Mouse (Mus musculus): Measurements from ENCODE around the gene Olfr447. TPM values are rescaled to one million over a fixed set of nuclear protein-coding genes. Genes with fewer than 3 reads are reported as not detected.

The Olfr447 gene
- not detected in 2 replicates for polyA plus RNA-seq (2015; fragmentation: Nextera tagmentation; extraction: Ambion mirVana)

- no peak within 1 kb of the TSS for H3K9ac ChIP-seq (replicated peaks)
- no peak for DNase-seq
- H3K4me2 ChIP-seq (ENCODE audit: low read depth, low read length), result no peak within 1 kb of the TSS
- ATAC-seq, result no peak
- no peaks in the 10 kb centered on the region for H3K27me3 ChIP-seq (ENCODE audit: insufficient read depth, low read length)
- no peaks in the 10 kb centered on the region for H3K36me3 ChIP-seq (replicated peaks; ENCODE audit: insufficient read depth, low read length)
- no peaks in the 10 kb centered on the region for H3K9me3 ChIP-seq (ENCODE audit: low read length)
- H3K4me3 ChIP-seq (ENCODE audit: low read depth, low read length), result no peak within 1 kb of the TSS
- TF ChIP-seq EP300 (IDR thresholded peaks at IDR 0.05; ENCODE audit: low read depth) (no peak), CTCF (IDR thresholded peaks at IDR 0.05; ENCODE audit: low read depth) (no peak)
- no peaks in the 10 kb centered on the region for H3K4me1 ChIP-seq (ENCODE audit: insufficient read depth)
- no peak within 1 kb of the TSS for H3K27ac ChIP-seq (ENCODE audit: low read depth)
These were observed at the start of gene Olfr447 for GRCm38 (mm10) chr6:42908578-42908977. Olfr447 (plus strand) TSS chr6:42908878.

GRCm38 (mm10) chr6:42860222-42860819 lies 48.4 kb upstream of the Olfr447 start:
- Histone ChIP-seq H3K9ac (replicated peaks) (no peak overlapping the region), H3K9me3 (ENCODE audit: low read length) (no peaks in the 10 kb centered on the region), H3K27ac (ENCODE audit: low read depth) (no peak overlapping the region), H3K4me3 (ENCODE audit: low read depth, low read length) (no peak overlapping the region), H3K36me3 (replicated peaks; ENCODE audit: insufficient read depth, low read length) (no peaks in the 10 kb centered on the region), H3K4me1 (ENCODE audit: insufficient read depth) (no peaks in the 10 kb centered on the region), H3K4me2 (ENCODE audit: low read depth, low read length) (no peak overlapping the region), H3K27me3 (ENCODE audit: insufficient read depth, low read length) (no peaks in the 10 kb centered on the region)
- 11% methylated on average over 4 of the region's 4 CpGs for WGBS (ENCODE audit: insufficient replicate concordance)
- DNase-seq, result no peak
- TF ChIP-seq CTCF (IDR thresholded peaks at IDR 0.05; ENCODE audit: low read depth), result peak; percentile 69
- no peak for TF ChIP-seq EP300 (IDR thresholded peaks at IDR 0.05; ENCODE audit: low read depth)
- no peak for ATAC-seq

GRCm38 (mm10) chr6:42869695-42870094 lies 39.0 kb upstream of the Olfr447 start:
- WGBS (ENCODE audit: insufficient replicate concordance), result 69% methylated on average over 3 of the region's 3 CpGs
- no peak overlapping the region for H3K4me2 ChIP-seq (ENCODE audit: low read depth, low read length)

GRCm38 (mm10) chr6:42876323-42876722 lies 32.4 kb upstream of the Olfr447 start:
- Histone ChIP-seq H3K9me3 (ENCODE audit: low read length) (no peaks in the 10 kb centered on the region), H3K27me3 (ENCODE audit: insufficient read depth, low read length) (no peaks in the 10 kb centered on the region), H3K4me3 (ENCODE audit: low read depth, low read length) (no peak overlapping the region), H3K36me3 (replicated peaks; ENCODE audit: insufficient read depth, low read length) (no peaks in the 10 kb centered on the region), H3K9ac (replicated peaks) (no peak overlapping the region), H3K27ac (ENCODE audit: low read depth) (no peak overlapping the region), H3K4me1 (ENCODE audit: insufficient read depth) (no peaks in the 10 kb centered on the region), H3K4me2 (ENCODE audit: low read depth, low read length) (no peak overlapping the region)
- DNase-seq (no peak), ATAC-seq (no peak)
- TF ChIP-seq CTCF (IDR thresholded peaks at IDR 0.05; ENCODE audit: low read depth), result no peak
- TF ChIP-seq EP300 (IDR thresholded peaks at IDR 0.05; ENCODE audit: low read depth), result no peak

More at GRCm38 (mm10) chr6:42869695-42870094, 39.0 kb upstream of the Olfr447 start:
- H3K27ac ChIP-seq (ENCODE audit: low read depth), result no peak overlapping the region
- DNase-seq (no peak), ATAC-seq (no peak)
- no peak overlapping the region for H3K4me3 ChIP-seq (ENCODE audit: low read depth, low read length)
- H3K9me3 ChIP-seq (ENCODE audit: low read length), result no peaks in the 10 kb centered on the region
- no peak overlapping the region for H3K9ac ChIP-seq (replicated peaks)
- no peaks in the 10 kb centered on the region for H3K27me3 ChIP-seq (ENCODE audit: insufficient read depth, low read length)
- no peaks in the 10 kb centered on the region for H3K4me1 ChIP-seq (ENCODE audit: insufficient read depth)
- no peaks in the 10 kb centered on the region for H3K36me3 ChIP-seq (replicated peaks; ENCODE audit: insufficient read depth, low read length)
- TF ChIP-seq EP300 (IDR thresholded peaks at IDR 0.05; ENCODE audit: low read depth) (no peak), CTCF (IDR thresholded peaks at IDR 0.05; ENCODE audit: low read depth) (no peak)

- Histone ChIP-seq H3K27me3 (ENCODE audit: insufficient read depth, low read length) (no peaks in the 10 kb centered on the region), H3K36me3 (replicated peaks; ENCODE audit: insufficient read depth, low read length) (no peaks in the 10 kb centered on the region), H3K4me1 (ENCODE audit: insufficient read depth) (no peaks in the 10 kb centered on the region), H3K4me2 (ENCODE audit: low read depth, low read length) (no peak within 1 kb of the TSS), H3K4me3 (ENCODE audit: low read depth, low read length) (no peak within 1 kb of the TSS), H3K9ac (replicated peaks) (no peak within 1 kb of the TSS), H3K27ac (ENCODE audit: low read depth) (no peak within 1 kb of the TSS), H3K9me3 (ENCODE audit: low read length) (no peaks in the 10 kb centered on the region)
- ATAC-seq (no peak), DNase-seq (no peak)
- no peak for TF ChIP-seq CTCF (IDR thresholded peaks at IDR 0.05; ENCODE audit: low read depth)
- TF ChIP-seq EP300 (IDR thresholded peaks at IDR 0.05; ENCODE audit: low read depth), result no peak
- WGBS (ENCODE audit: insufficient replicate concordance), result 74% methylated on average over 1 of the region's 1 CpGs
These were observed 18.5 kb upstream of the Olfr447 start, which contains the start of gene Olfr448 for GRCm38 (mm10) chr6:42890141-42890540. Olfr448 (plus strand) TSS chr6:42890441.

- WGBS (ENCODE audit: insufficient replicate concordance), result 5% methylated on average over 1 of the region's 1 CpGs
- no peak overlapping the region for H3K9ac ChIP-seq (replicated peaks)
- no peak for TF ChIP-seq EP300 (IDR thresholded peaks at IDR 0.05; ENCODE audit: low read depth)
- no peaks in the 10 kb centered on the region for H3K27me3 ChIP-seq (ENCODE audit: insufficient read depth, low read length)
- H3K4me2 ChIP-seq (ENCODE audit: low read depth, low read length), result no peak overlapping the region
- no peak for DNase-seq
- no peaks in the 10 kb centered on the region for H3K9me3 ChIP-seq (ENCODE audit: low read length)
- no peak overlapping the region for H3K4me3 ChIP-seq (ENCODE audit: low read depth, low read length)
- H3K27ac ChIP-seq (ENCODE audit: low read depth), result no peak overlapping the region
- no peaks in the 10 kb centered on the region for H3K4me1 ChIP-seq (ENCODE audit: insufficient read depth)
- ATAC-seq, result no peak
- H3K36me3 ChIP-seq (replicated peaks; ENCODE audit: insufficient read depth, low read length), result no peaks in the 10 kb centered on the region
These were observed 8.3 kb upstream of the Olfr447 start for GRCm38 (mm10) chr6:42900345-42900744.

- Histone ChIP-seq H3K4me3 (ENCODE audit: low read depth, low read length) (no peak within 1 kb of the TSS), H3K9me3 (ENCODE audit: low read length) (no peaks in the 10 kb centered on the region), H3K4me2 (ENCODE audit: low read depth, low read length) (no peak within 1 kb of the TSS), H3K9ac (replicated peaks) (no peak within 1 kb of the TSS), H3K4me1 (ENCODE audit: insufficient read depth) (no peaks in the 10 kb centered on the region), H3K27ac (ENCODE audit: low read depth) (no peak within 1 kb of the TSS), H3K27me3 (ENCODE audit: insufficient read depth, low read length) (no peaks in the 10 kb centered on the region), H3K36me3 (replicated peaks; ENCODE audit: insufficient read depth, low read length) (no peaks in the 10 kb centered on the region)
- no peak for ATAC-seq
- 44% methylated on average over 2 of the region's 2 CpGs for WGBS (ENCODE audit: insufficient replicate concordance)
- no peak for DNase-seq
- TF ChIP-seq CTCF (IDR thresholded peaks at IDR 0.05; ENCODE audit: low read depth) (no peak), EP300 (IDR thresholded peaks at IDR 0.05; ENCODE audit: low read depth) (no peak)
These were observed 12.4 kb downstream of the Olfr447 start, which contains the start of gene Olfr446 for GRCm38 (mm10) chr6:42921077-42921476. Olfr446 (plus strand) TSS chr6:42921377.
